Mouse (Mus musculus) MEL (cell line): ENCODE measurements around the gene Gm17455. TPM values are rescaled to one million over a fixed set of nuclear protein-coding genes. Genes with fewer than 3 reads are reported as not detected.
A peak's percentile ranks its signal among the peaks of the same experiment; 100 is the strongest.

ENCODE experiments used
- DNase-seq: peaks from one replicate; pipeline ENCODE4 v3.0.0; 2011; ENCODE audit warnings: low read depth, low spot score
- H3K27ac ChIP-seq: 2 replicates; pipeline ENCODE4 v1.5.1; 2012; ENCODE audit warnings: low read depth, mild to moderate bottlenecking, control low read depth, low read length, moderate library complexity; ENCODE audit not compliant: control insufficient read depth
- H3K27me3 ChIP-seq, 2 experiments: fragments of 150-350 bp in 1 of 2; sonication (generic) in 1 of 2; 2 replicates each; pipeline ENCODE4 v1.6.1; 2012; ENCODE audit warnings: low read length in 2 of 2, mild to moderate bottlenecking in 2 of 2, improper control_type of control experiment in 1 of 2, moderate library complexity in 1 of 2; ENCODE audit not compliant: insufficient read depth in 2 of 2, control insufficient read depth in 1 of 2
- H3K36me3 ChIP-seq, 2 experiments: 2 replicates each; pipeline ENCODE4 v1.6.1; 2012 to 2014; ENCODE audit warnings: low read length in 2 of 2, improper control_type of control experiment in 1 of 2, inconsistent platforms in 1 of 2, mild to moderate bottlenecking in 1 of 2; ENCODE audit not compliant: insufficient read depth in 2 of 2, control insufficient read depth in 1 of 2
- H3K4me1 ChIP-seq, 2 experiments: fragments of 150-350 bp in 1 of 2; sonication (generic) in 1 of 2; 2 replicates each; pipeline ENCODE4 v1.6.1; 2012; ENCODE audit warnings: low read length in 2 of 2, improper control_type of control experiment in 1 of 2, mild to moderate bottlenecking in 1 of 2; ENCODE audit not compliant: insufficient read depth in 2 of 2, control insufficient read depth in 1 of 2
- H3K4me3 ChIP-seq, 2 experiments: fragments of 150-350 bp in 1 of 2; sonication (generic) in 1 of 2; 2 replicates each; pipeline ENCODE4 v1.5.1; 2012; ENCODE audit warnings: low read depth in 2 of 2, low read length in 2 of 2, mild to moderate bottlenecking in 2 of 2, moderate library complexity in 2 of 2, control low read depth in 1 of 2, improper control_type of control experiment in 1 of 2; ENCODE audit not compliant: control insufficient read depth in 1 of 2, insufficient read depth in 1 of 2
- H3K79me2 ChIP-seq: 2 replicates; pipeline ENCODE4 v1.6.1; 2012; ENCODE audit warnings: mild to moderate bottlenecking, low read length, moderate library complexity; ENCODE audit not compliant: control insufficient read depth, poor library complexity, insufficient read depth
- H3K9ac ChIP-seq: 2 replicates; pipeline ENCODE4 v1.6.1; 2012; ENCODE audit warnings: low read depth, mild to moderate bottlenecking, control low read depth, low read length, moderate library complexity; ENCODE audit not compliant: control insufficient read depth, poor library complexity, severe bottlenecking
- H3K9me3 ChIP-seq: fragments of 150-350 bp; sonication (generic); replicated peaks from 2 replicates; pipeline ENCODE4 v1.6.1; 2012; ENCODE audit warnings: mild to moderate bottlenecking, low read length, improper control_type of control experiment, moderate library complexity; ENCODE audit not compliant: insufficient read depth
- BHLHE40 ChIP-seq: IDR thresholded peaks from 2 replicates; pipeline ENCODE4 v1.6.1; 2012; ENCODE audit warnings: low read depth, mild to moderate bottlenecking, inconsistent platforms, low read length, improper control_type of control experiment, borderline replicate concordance
- CHD1 ChIP-seq: IDR thresholded peaks from 2 replicates; pipeline ENCODE4 v1.6.1; 2012; ENCODE audit warnings: low read depth, mild to moderate bottlenecking, inconsistent platforms, low read length, improper control_type of control experiment
- CHD2 ChIP-seq: IDR thresholded peaks from 2 replicates; pipeline ENCODE4 v1.6.1; 2011; ENCODE audit warnings: low read length, improper control_type of control experiment
- CTCF ChIP-seq, 3 experiments: IDR thresholded peaks in 2 of 3; conservative IDR thresholded peaks in 1 of 3; 2 replicates each; pipeline ENCODE4 v1.5.1; 2011 to 2012; ENCODE audit warnings: low read length in 3 of 3, low read depth in 2 of 3, mild to moderate bottlenecking in 2 of 3, improper control_type of control experiment in 1 of 3, inconsistent platforms in 1 of 3, mixed read lengths in 1 of 3, moderate library complexity in 1 of 3; ENCODE audit not compliant: control insufficient read depth in 1 of 3, insufficient read depth in 1 of 3, poor library complexity in 1 of 3, severe bottlenecking in 1 of 3
- E2F4 ChIP-seq: IDR thresholded peaks from 2 replicates; pipeline ENCODE4 v1.6.1; 2011; ENCODE audit warnings: low read depth, low read length, improper control_type of control experiment, borderline replicate concordance
- ELF1 ChIP-seq: IDR thresholded peaks from 2 replicates; pipeline ENCODE4 v1.6.1; 2014; ENCODE audit warnings: low read depth, mild to moderate bottlenecking, inconsistent platforms, low read length, improper control_type of control experiment, moderate library complexity
- EP300 ChIP-seq, 2 experiments: IDR thresholded peaks; 2 replicates each; pipeline ENCODE4 v1.6.1; 2011; ENCODE audit warnings: improper control_type of control experiment in 2 of 2, low read length in 2 of 2, low read depth in 1 of 2, mild to moderate bottlenecking in 1 of 2
- ETS1 ChIP-seq: IDR thresholded peaks from 2 replicates; pipeline ENCODE4 v1.6.1; 2012; ENCODE audit warnings: low read depth, mild to moderate bottlenecking, inconsistent platforms, low read length, improper control_type of control experiment, moderate library complexity
- GABPA ChIP-seq: IDR thresholded peaks from 2 replicates; pipeline ENCODE4 v1.6.1; 2012; ENCODE audit warnings: low read depth, mild to moderate bottlenecking, inconsistent platforms, low read length, improper control_type of control experiment, moderate library complexity
- GATA1 ChIP-seq: IDR thresholded peaks from 2 replicates; pipeline ENCODE4 v1.6.1; 2011; ENCODE audit warnings: low read depth, low read length, improper control_type of control experiment
- HCFC1 ChIP-seq: IDR thresholded peaks from 2 replicates; pipeline ENCODE4 v1.6.1; 2012; ENCODE audit warnings: low read depth, mild to moderate bottlenecking, inconsistent platforms, low read length, improper control_type of control experiment, moderate library complexity
- JUND ChIP-seq: IDR thresholded peaks from 2 replicates; pipeline ENCODE4 v1.6.1; 2011; ENCODE audit warnings: low read depth, mild to moderate bottlenecking, improper control_type of control experiment, low read length
- KAT2A ChIP-seq: conservative IDR thresholded peaks from 2 replicates; pipeline ENCODE4 v1.6.1; 2012; ENCODE audit warnings: low read depth, low read length, improper control_type of control experiment, inconsistent platforms
- MAFK ChIP-seq: IDR thresholded peaks from 2 replicates; pipeline ENCODE4 v1.6.1; 2011; ENCODE audit warnings: low read depth, mild to moderate bottlenecking, low read length, improper control_type of control experiment, borderline replicate concordance
- MAX ChIP-seq: IDR thresholded peaks from 2 replicates; pipeline ENCODE4 v1.6.1; 2011; ENCODE audit warnings: low read length, improper control_type of control experiment
- MAZ ChIP-seq: IDR thresholded peaks from 2 replicates; pipeline ENCODE4 v1.6.1; 2012; ENCODE audit warnings: low read depth, mild to moderate bottlenecking, inconsistent platforms, low read length, improper control_type of control experiment
- MEF2A ChIP-seq: IDR thresholded peaks from 2 replicates; pipeline ENCODE4 v1.6.1; 2014; ENCODE audit warnings: low read depth, mild to moderate bottlenecking, inconsistent platforms, low read length, improper control_type of control experiment; ENCODE audit not compliant: poor library complexity, insufficient replicate concordance, severe bottlenecking; ENCODE audit errors: extremely low read depth
- MXI1 ChIP-seq: IDR thresholded peaks from 2 replicates; pipeline ENCODE4 v1.6.1; 2011; ENCODE audit warnings: mild to moderate bottlenecking, low read depth, low read length, improper control_type of control experiment
- MYB ChIP-seq: IDR thresholded peaks from 2 replicates; pipeline ENCODE4 v1.6.1; 2011; ENCODE audit warnings: mild to moderate bottlenecking, low read depth, low read length, improper control_type of control experiment
- MYC ChIP-seq: IDR thresholded peaks from 2 replicates; pipeline ENCODE4 v1.6.1; 2011; ENCODE audit warnings: low read depth, mild to moderate bottlenecking, low read length, improper control_type of control experiment, moderate library complexity
- NELFE ChIP-seq: IDR thresholded peaks from 2 replicates; pipeline ENCODE4 v1.6.1; 2011; ENCODE audit warnings: low read depth, low read length, improper control_type of control experiment
- NRF1 ChIP-seq: IDR thresholded peaks from 2 replicates; pipeline ENCODE4 v1.6.1; 2014; ENCODE audit warnings: low read depth, mild to moderate bottlenecking, inconsistent platforms, low read length, improper control_type of control experiment, moderate library complexity; ENCODE audit not compliant: poor library complexity, insufficient read depth, severe bottlenecking
- POLR2A ChIP-seq, 2 experiments: IDR thresholded peaks; 2 replicates each; pipeline ENCODE4 v1.6.1; 2011 to 2012; ENCODE audit warnings: low read length in 2 of 2, mild to moderate bottlenecking in 2 of 2, control low read depth in 1 of 2, improper control_type of control experiment in 1 of 2, low read depth in 1 of 2, moderate library complexity in 1 of 2; ENCODE audit not compliant: control insufficient read depth in 1 of 2, insufficient read depth in 1 of 2, poor library complexity in 1 of 2
- POLR2AphosphoS2 ChIP-seq: IDR thresholded peaks from 2 replicates; pipeline ENCODE4 v1.6.1; 2011; ENCODE audit warnings: low read length, improper control_type of control experiment
- POLR2AphosphoS5 ChIP-seq: IDR thresholded peaks from 2 replicates; pipeline ENCODE4 v1.6.1; 2012; ENCODE audit warnings: low read depth, borderline replicate concordance, mild to moderate bottlenecking, inconsistent platforms, low read length, moderate library complexity, mixed read lengths
- RAD21 ChIP-seq: IDR thresholded peaks from 2 replicates; pipeline ENCODE4 v1.6.1; 2011; ENCODE audit warnings: mild to moderate bottlenecking, low read depth, low read length, improper control_type of control experiment
- RCOR1 ChIP-seq: IDR thresholded peaks from 2 replicates; pipeline ENCODE4 v1.6.1; 2012; ENCODE audit warnings: low read depth, mild to moderate bottlenecking, inconsistent platforms, low read length, improper control_type of control experiment
- SMC3 ChIP-seq: IDR thresholded peaks from 2 replicates; pipeline ENCODE4 v1.6.1; 2011; ENCODE audit warnings: low read depth, low read length, improper control_type of control experiment
- TAL1 ChIP-seq: IDR thresholded peaks from 2 replicates; pipeline ENCODE4 v1.6.1; 2012; ENCODE audit warnings: mild to moderate bottlenecking, inconsistent platforms, low read length, moderate library complexity, mixed read lengths
- TBP ChIP-seq: IDR thresholded peaks from 2 replicates; pipeline ENCODE4 v1.8.0; 2011; ENCODE audit warnings: low read depth, low read length, improper control_type of control experiment
- TCF12 ChIP-seq: IDR thresholded peaks from 2 replicates; pipeline ENCODE4 v1.6.1; 2014; ENCODE audit warnings: low read depth, mild to moderate bottlenecking, inconsistent platforms, low read length, improper control_type of control experiment, moderate library complexity
- UBTF ChIP-seq: IDR thresholded peaks from 2 replicates; pipeline ENCODE4 v1.6.1; 2012; ENCODE audit warnings: low read depth, mild to moderate bottlenecking, inconsistent platforms, low read length, improper control_type of control experiment, moderate library complexity, borderline replicate concordance; ENCODE audit not compliant: insufficient read depth
- USF1 ChIP-seq: IDR thresholded peaks from 2 replicates; pipeline ENCODE4 v1.6.1; 2014; ENCODE audit warnings: low read depth, mild to moderate bottlenecking, inconsistent platforms, low read length, improper control_type of control experiment, moderate library complexity
- USF2 ChIP-seq, 2 experiments: IDR thresholded peaks; 2 replicates each; pipeline ENCODE4 v1.6.1; 2011 to 2012; ENCODE audit warnings: improper control_type of control experiment in 2 of 2, low read length in 2 of 2, borderline replicate concordance in 1 of 2, inconsistent platforms in 1 of 2, low read depth in 1 of 2, mild to moderate bottlenecking in 1 of 2; ENCODE audit not compliant: insufficient read depth in 1 of 2
- ZC3H11A ChIP-seq: IDR thresholded peaks from 2 replicates; pipeline ENCODE4 v1.6.1; 2012; ENCODE audit warnings: low read depth, mild to moderate bottlenecking, inconsistent platforms, low read length, improper control_type of control experiment
- ZKSCAN1 ChIP-seq: IDR thresholded peaks from 2 replicates; pipeline ENCODE4 v1.6.1; 2012; ENCODE audit warnings: low read depth, mild to moderate bottlenecking, inconsistent platforms, low read length, improper control_type of control experiment, moderate library complexity
- ZMIZ1 ChIP-seq: IDR thresholded peaks from 2 replicates; pipeline ENCODE4 v1.6.1; 2012; ENCODE audit warnings: low read depth, mild to moderate bottlenecking, inconsistent platforms, low read length, improper control_type of control experiment, moderate library complexity
- ZNF384 ChIP-seq: IDR thresholded peaks from 2 replicates; pipeline ENCODE4 v1.6.1; 2012; ENCODE audit warnings: low read depth, mild to moderate bottlenecking, inconsistent platforms, low read length, improper control_type of control experiment
- polyA plus RNA-seq, 2 experiments: library from polyadenylated mRNA; stranded (reverse) in 1 of 2; unstranded in 1 of 2; fragments of >175 nt in 1 of 2; fragments of >200 nt in 1 of 2; gene quantifications; 2 replicates each; pipeline versions ENCODE4 v1.2.1 to v1.2.4; 2012; ENCODE audit warnings: low replicate concordance in 2 of 2, low read depth in 1 of 2; ENCODE audit not compliant: insufficient read length in 2 of 2, insufficient read depth in 1 of 2, missing spikeins in 1 of 2
- total RNA-seq: library from RNA; depleted of rRNA; stranded (reverse); fragments of 300-350 nt; gene quantifications from 2 replicates; pipeline ENCODE4 v1.2.3, GENCODE M21; 2012

Gene Gm17455
- total and polyA plus RNA-seq, 3 experiments: not detected

- H3K9ac ChIP-seq: peak overlapping the region; percentile 54
- peak overlapping the region; percentile 27; the same call in 1 of the 2 replicates for H3K27ac ChIP-seq
- no peaks in the 10 kb centered on the region for H3K27me3 ChIP-seq
- H3K79me2 ChIP-seq: no peaks in the 10 kb centered on the region; the same call in 1 of the 2 replicates
- H3K4me3 ChIP-seq: peak overlapping the region; percentile 34 to 87
- peak; percentile 93 for DNase-seq
- H3K9me3 ChIP-seq: no peaks in the 10 kb centered on the region
- H3K36me3 ChIP-seq: peaks cover 0 to 23% of the 10 kb centered on the region in 2 experiments; a peak in 2 of 4 replicates
- peaks cover 11 to 32% of the 10 kb centered on the region in 2 experiments for H3K4me1 ChIP-seq
- TF ChIP-seq MAX (no peak), USF1 (peak; percentile 35; the same call in 1 of the 2 replicates), CHD1 (no peak), KAT2A (no peak), ZMIZ1 (no peak), TAL1 (no peak), SMC3 (no peak), MXI1 (no peak), BHLHE40 (no peak), MEF2A (no peak), HCFC1 (0 out of 2 replicates have a peak, but pooled peaks have one; percentile 44), ETS1 (peak; percentile 52; the same call in 1 of the 2 replicates), POLR2A (IDR thresholded peaks at IDR 0.05; ENCODE audit: control insufficient read depth in 1 of 2, insufficient read depth in 1 of 2, low read depth in 1 of 2, low read length in 2 of 2, poor library complexity in 1 of 2) (no peak), ZC3H11A (no peak), CTCF (IDR thresholded peaks at IDR 0.05 in 2 of 3, conservative IDR thresholded peaks at IDR 0.05 in 1 of 3; ENCODE audit: control insufficient read depth in 1 of 3, insufficient read depth in 1 of 3, low read depth in 2 of 3, low read length in 3 of 3, poor library complexity in 1 of 3, severe bottlenecking in 1 of 3) (no peak), USF2 (IDR thresholded peaks at IDR 0.05; ENCODE audit: borderline replicate concordance in 1 of 2, insufficient read depth in 1 of 2, low read depth in 1 of 2, low read length in 2 of 2) (no peak), GABPA (no peak), MAZ (no peak), MYC (no peak), UBTF (no peak), POLR2AphosphoS5 (no peak), TBP (no peak), NELFE (no peak), NRF1 (no peak), MAFK (no peak), CHD2 (peak; percentile 33; the same call in 1 of the 2 replicates), JUND (no peak), ZKSCAN1 (no peak), MYB (no peak), ELF1 (0 out of 2 replicates have a peak, but pooled peaks have one; percentile 15), POLR2AphosphoS2 (no peak), E2F4 (no peak), GATA1 (no peak), RCOR1 (no peak), ZNF384 (no peak), RAD21 (no peak), EP300 (IDR thresholded peaks at IDR 0.05; ENCODE audit: low read depth in 1 of 2, low read length in 2 of 2) (no peak), TCF12 (no peak)
Observed at GRCm38 (mm10) chr10:60350805-60351167, 48.7 kb upstream of the Gm17455 start.
